In genomic region chr11:86545556-86545955, GRCm38 (mm10) we compare ENCODE assay signal across 8 mouse cellular contexts. TPM values are rescaled to one million over a fixed set of nuclear protein-coding genes. Genes with fewer than 3 reads are reported as not detected.
DNase-seq lines count a peak whose midpoint lies in the region; ATAC-seq and TF ChIP-seq lines count a peak whose summit lies in the region.

No protein-coding gene starts in this region.

- peak overlapping the region; percentile 46 for H3K9ac ChIP-seq in embryonic facial prominence, embryonic 11.5 days (replicated peaks; ENCODE audit: low read length)
- peak overlapping the region; percentile 38 for H3K9ac ChIP-seq in intestine, embryonic 15.5 days

- peak overlapping the region; percentile 56 for H3ac ChIP-seq in myocyte (ENCODE audit: control insufficient read depth, insufficient read length)

- DNase-seq in left cerebral cortex, adult 2 months (ENCODE audit: extremely low spot score in 1 of 2, low spot score in 2 of 2), result no peak
- DNase-seq in left cerebral cortex, postnatal 14 days (ENCODE audit: low spot score in 2 of 2), result no peak
- no peak for DNase-seq in embryonic facial prominence, embryonic 11.5 days (ENCODE audit: low spot score)
- no peak for DNase-seq in right cerebral cortex, adult 2 months (ENCODE audit: low spot score in 2 of 2)
- no peak for DNase-seq in right cerebral cortex, postnatal 25 days
- DNase-seq in MN1 (ENCODE audit: low spot score), result no peak

- peak overlapping the region; percentile 27; the same call in 1 of the 2 replicates for H3K4me2 ChIP-seq in embryonic facial prominence, embryonic 11.5 days (ENCODE audit: low read depth, low read length)
- peak overlapping the region; percentile 54 for H3K4me2 ChIP-seq in intestine, embryonic 15.5 days (replicated peaks)
- H3K4me2 ChIP-seq in myocyte (ENCODE audit: low read depth), result peak overlapping the region; percentile 91

- H3K79me2 ChIP-seq in myocyte (ENCODE audit: control insufficient read depth, insufficient read depth), result peaks cover 47% of the 10 kb centered on the region

- intact Hi-C loops in left cerebral cortex, adult 2 months (cut with DNase I), result no loop called here
- intact Hi-C loops in left cerebral cortex, postnatal 14 days (cut with DNase I), result no loop called here

- no peak for TF ChIP-seq POLR2A in myocyte (IDR thresholded peaks at IDR 0.05; ENCODE audit: insufficient read length, low read depth)

- 77% methylated on average over 8 of the region's 8 CpGs for WGBS in embryonic facial prominence, embryonic 11.5 days
- 81% methylated on average over 8 of the region's 8 CpGs for WGBS in intestine, embryonic 15.5 days

- no peaks in the 10 kb centered on the region; the same call in 1 of the 2 replicates for H3K36me3 ChIP-seq in embryonic facial prominence, embryonic 11.5 days (replicated peaks; ENCODE audit: control insufficient read depth, insufficient read depth, low read depth, low read length)
- 0 out of 2 replicates have a peak, but pooled peaks cover 3% of the 10 kb centered on the region for H3K36me3 ChIP-seq in intestine, embryonic 15.5 days
- H3K36me3 ChIP-seq in myocyte (ENCODE audit: control insufficient read depth, insufficient read depth), result peaks cover 6% of the 10 kb centered on the region

- no peak overlapping the region for H3K27ac ChIP-seq in left cerebral cortex, adult 2 months
- no peak overlapping the region for H3K27ac ChIP-seq in embryonic facial prominence, embryonic 11.5 days (replicated peaks; ENCODE audit: low read depth, low read length)
- peak overlapping the region; percentile 42; the same call in 1 of the 2 replicates for H3K27ac ChIP-seq in intestine, embryonic 15.5 days

- no peak for TF ChIP-seq CTCF in left cerebral cortex, adult 2 months (IDR thresholded peaks at IDR 0.05)

- no peak for ATAC-seq in embryonic facial prominence, embryonic 11.5 days (replicated peaks; ENCODE audit: insufficient number of reproducible peaks, low FRiP score, low TSS enrichment, low read depth)
- ATAC-seq in intestine, embryonic 15.5 days, result no peak

- H3K4me3 ChIP-seq in left cerebral cortex, adult 2 months, result peak overlapping the region; percentile 93
- peak overlapping the region; percentile 96 for H3K4me3 ChIP-seq in embryonic facial prominence, embryonic 11.5 days (ENCODE audit: low read depth, low read length)
- H3K4me3 ChIP-seq in intestine, embryonic 15.5 days (replicated peaks), result peak overlapping the region; percentile 78
- peak overlapping the region; percentile 46 for H3K4me3 ChIP-seq in myocyte

- no peaks in the 10 kb centered on the region for H3K27me3 ChIP-seq in embryonic facial prominence, embryonic 11.5 days (ENCODE audit: control insufficient read depth, insufficient read depth, low read length)
- no peaks in the 10 kb centered on the region for H3K27me3 ChIP-seq in intestine, embryonic 15.5 days (replicated peaks)
- no peaks in the 10 kb centered on the region for H3K27me3 ChIP-seq in myocyte (ENCODE audit: control insufficient read depth, insufficient read depth, insufficient read length)

- peaks cover 2% of the 10 kb centered on the region; the same call in 1 of the 2 replicates for H3K4me1 ChIP-seq in embryonic facial prominence, embryonic 11.5 days (ENCODE audit: control insufficient read depth, insufficient read depth, low read length)
- H3K4me1 ChIP-seq in intestine, embryonic 15.5 days (replicated peaks), result 0 out of 2 replicates have a peak, but pooled peaks cover 10% of the 10 kb centered on the region

- no peaks in the 10 kb centered on the region for H3K9me3 ChIP-seq in embryonic facial prominence, embryonic 11.5 days (replicated peaks; ENCODE audit: control insufficient read depth, low read length)
- no peaks in the 10 kb centered on the region for H3K9me3 ChIP-seq in intestine, embryonic 15.5 days

TF ChIP-seq in myocyte, 11 proteins besides CTCF, POLR2A, EP300 and RAD21:
- TF ChIP-seq TCF12 (IDR thresholded peaks at IDR 0.05; ENCODE audit: insufficient read depth, poor library complexity, severe bottlenecking) (no peak), USF1 (IDR thresholded peaks at IDR 0.05; ENCODE audit: low read depth) (no peak), SRF (IDR thresholded peaks at IDR 0.05; ENCODE audit: control insufficient read depth, insufficient read length, low read depth) (no peak), MYOG (IDR thresholded peaks at IDR 0.05; ENCODE audit: control insufficient read depth in 1 of 3, insufficient read depth in 1 of 3, insufficient read length in 2 of 3, low read depth in 2 of 3) (no peak), E2F4 (IDR thresholded peaks at IDR 0.05; ENCODE audit: insufficient read depth) (no peak), TCF3 (IDR thresholded peaks at IDR 0.05; ENCODE audit: insufficient read length, low read depth) (no peak), MYOD1 (IDR thresholded peaks at IDR 0.05; ENCODE audit: control insufficient read depth in 1 of 3, insufficient read length in 2 of 3, low read depth in 2 of 3) (no peak), REST (IDR thresholded peaks at IDR 0.05; ENCODE audit: insufficient read depth, insufficient read length) (no peak), MAX (IDR thresholded peaks at IDR 0.05; ENCODE audit: low read depth) (no peak), POLR2AphosphoS2 (IDR thresholded peaks at IDR 0.05; ENCODE audit: insufficient read length, low read depth) (no peak), CEBPB (IDR thresholded peaks at IDR 0.05; ENCODE audit: insufficient read depth, poor library complexity, severe bottlenecking) (no peak)
TF ChIP-seq in myocyte: peak in this region for 0.

RNA-seq across cellular contexts. Expression of gene Tubd1, which starts 0.8 kb away (rescaled TPM):
- total RNA-seq in left cerebral cortex, adult 2 months (2021), result 1 to 10 TPM; 5.3 to 6.8 TPM
- total RNA-seq in left cerebral cortex, postnatal 14 days (2021), result 1 to 10 TPM; 6.7 to 7.2 TPM
- 12.6 and 13.1 TPM in 2 replicates for polyA plus RNA-seq in embryonic facial prominence, embryonic 11.5 days (2014; fragmentation: Nextera tagmentation; extraction: Ambion mirVana)
- polyA plus RNA-seq in intestine, embryonic 15.5 days (2015; fragmentation: Nextera tagmentation; extraction: Ambion mirVana), result 11.6 and 11.8 TPM in 2 replicates
- 6.6 TPM for polyA plus RNA-seq in myocyte (2012; fragmentation: generic; extraction: Trizol)

RNA-seq across cellular contexts. Expression of gene Rps6kb1, which starts 1.0 kb away (rescaled TPM):
- 10 to 100 TPM; 38.5 to 39.2 TPM for total RNA-seq in left cerebral cortex, adult 2 months (2021)
- 10 to 100 TPM; 38.5 to 38.7 TPM for total RNA-seq in left cerebral cortex, postnatal 14 days (2021)
- 63.7 and 69.7 TPM in 2 replicates for polyA plus RNA-seq in embryonic facial prominence, embryonic 11.5 days (2014; fragmentation: Nextera tagmentation; extraction: Ambion mirVana)
- polyA plus RNA-seq in intestine, embryonic 15.5 days (2015; fragmentation: Nextera tagmentation; extraction: Ambion mirVana), result 54.6 and 63.6 TPM in 2 replicates
- polyA plus RNA-seq in myocyte (2012; fragmentation: generic; extraction: Trizol), result 13.0 TPM

Comparison
In these comparisons a context has a peak if more than half of its experiments do, and no peak if none do; other contexts are left out.
1. H3K4me3 ChIP-seq: peak in every context shown above with its lines; median percentile 96 in embryonic facial prominence, embryonic 11.5 days; 93 in left cerebral cortex, adult 2 months; 78 in intestine, embryonic 15.5 days; 46 in myocyte.
2. H3K4me2 ChIP-seq: peak in every context shown above with its lines; median percentile 91 in myocyte; 54 in intestine, embryonic 15.5 days; 27 in embryonic facial prominence, embryonic 11.5 days.